Mouse (Mus musculus): ENCODE measurements at regions not wholly inside any gene's neighbourhood (a gene's known extent, or its start where the extent isn't known, plus 50 kb on each side); places are given as distances from the start of the nearest gene placed in this dataset.

DNA sequence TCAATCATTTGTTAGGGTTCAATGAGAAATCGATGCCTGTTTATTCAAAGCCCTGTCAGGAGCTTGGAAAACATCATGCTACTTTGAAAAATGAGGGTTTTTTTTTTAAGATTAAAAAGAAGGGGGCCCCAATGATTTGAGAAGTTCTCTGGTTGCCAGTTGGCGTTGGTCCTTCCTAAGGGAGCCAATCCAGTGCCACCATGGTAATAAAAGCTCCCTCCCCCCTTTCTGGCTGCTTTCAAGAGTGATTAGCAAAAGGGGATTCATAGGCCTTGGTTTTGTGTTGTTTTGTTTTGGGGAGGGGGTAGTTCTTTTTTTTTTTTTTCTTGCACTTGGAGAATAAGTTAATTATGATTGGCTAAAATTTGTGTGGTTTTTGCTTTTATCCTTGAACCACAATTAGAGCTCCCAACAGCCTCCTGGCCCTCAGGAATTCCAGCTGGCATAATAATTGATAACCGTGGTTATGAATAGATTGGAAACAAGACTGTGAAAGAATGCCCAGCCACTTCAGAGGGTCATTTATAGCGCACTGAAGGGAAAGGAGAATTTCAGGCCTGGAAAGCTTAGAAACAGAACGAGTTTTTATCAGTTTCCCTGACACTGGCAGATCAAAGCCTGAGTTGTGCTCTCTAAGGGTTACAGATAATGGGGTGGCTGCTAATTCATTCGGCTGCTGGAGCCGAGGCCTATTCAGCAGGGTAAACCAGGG, 266.0 kb downstream of the Fam49a start:
- peak in 1 of 2 experiments; percentile 5 for DNase-seq
- intact Hi-C loops (cut with DNase I), result no loop called here

GRCm38 (mm10) chr12:12527366-12527765, 265.4 kb downstream of the Fam49a start:
- intact Hi-C loops (cut with DNase I), result no loop called here
- peak; percentile 52 to 66 for DNase-seq

DNA sequence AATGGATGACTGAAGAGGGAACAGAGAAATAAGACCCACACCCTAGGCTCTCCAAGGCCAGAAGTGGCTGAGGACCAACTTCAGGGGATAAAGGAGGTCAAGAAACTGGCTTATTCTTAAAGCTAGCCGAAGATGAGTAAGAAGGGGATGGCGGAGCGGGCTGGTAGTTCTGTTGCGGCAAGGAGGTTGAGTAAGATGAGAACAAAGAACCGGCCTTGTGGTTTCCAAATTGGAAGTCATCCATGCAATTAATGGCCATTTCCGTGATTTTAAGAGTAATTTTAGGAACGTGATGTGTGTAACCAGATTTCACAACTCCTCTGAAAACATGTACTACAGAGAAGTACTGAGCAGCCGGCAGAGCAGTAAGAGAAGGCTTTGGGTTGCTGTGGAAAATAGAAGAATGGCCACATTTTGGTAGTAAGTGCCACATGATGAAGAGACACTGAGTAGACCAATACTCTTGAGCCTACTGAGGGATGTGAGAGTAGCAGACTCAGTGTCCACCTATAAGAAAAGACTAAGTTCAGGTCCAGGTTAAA, 258.4 kb downstream of the Fam49a start:
- DNase-seq, result no peak
- intact Hi-C loops (cut with DNase I), result no loop called here

- DNase-seq, result peak in 1 of 2 experiments; percentile 3
- intact Hi-C loops (cut with DNase I), result no loop called here
Observed at GRCm38 (mm10) chr12:12518490-12519070, 256.6 kb downstream of the Fam49a start.

GRCm38 (mm10) chr12:12517020-12517419, 255.1 kb downstream of the Fam49a start:
- no peak for DNase-seq
- intact Hi-C loops (cut with DNase I), result no loop called here

DNA sequence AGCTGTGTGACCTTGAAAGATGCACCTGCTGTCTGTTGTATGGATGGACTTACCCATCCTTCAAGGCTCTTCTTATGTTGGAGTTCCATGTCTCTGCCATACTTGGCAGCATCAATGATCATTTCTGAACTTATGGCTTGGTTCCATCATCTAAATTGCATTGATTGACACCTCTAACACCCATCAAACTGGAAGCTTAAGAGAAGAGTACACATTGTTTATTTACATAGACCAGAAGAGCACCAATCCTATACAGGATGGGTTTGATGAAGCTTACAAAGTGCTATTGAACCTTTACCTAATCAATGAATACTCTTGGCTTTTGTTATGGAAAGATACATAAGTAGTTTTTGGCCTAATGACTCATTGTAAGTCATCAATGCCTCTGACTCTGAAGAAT, 248.8 kb downstream of the Fam49a start:
- no peak for DNase-seq
- intact Hi-C loops (cut with DNase I), result no loop called here

GRCm38 (mm10) chr12:12509164-12509937, 247.4 kb downstream of the Fam49a start:
- peak; percentile 14 to 45 for DNase-seq
- intact Hi-C loops (cut with DNase I), result no loop called here

- intact Hi-C loops (cut with DNase I), result no loop called here
- no peak for DNase-seq
Observed at GRCm38 (mm10) chr12:12508487-12509125, 246.7 kb downstream of the Fam49a start.

GRCm38 (mm10) chr12:12506671-12507070, 244.7 kb downstream of the Fam49a start:
- no peak for DNase-seq
- intact Hi-C loops (cut with DNase I), result no loop called here

DNA sequence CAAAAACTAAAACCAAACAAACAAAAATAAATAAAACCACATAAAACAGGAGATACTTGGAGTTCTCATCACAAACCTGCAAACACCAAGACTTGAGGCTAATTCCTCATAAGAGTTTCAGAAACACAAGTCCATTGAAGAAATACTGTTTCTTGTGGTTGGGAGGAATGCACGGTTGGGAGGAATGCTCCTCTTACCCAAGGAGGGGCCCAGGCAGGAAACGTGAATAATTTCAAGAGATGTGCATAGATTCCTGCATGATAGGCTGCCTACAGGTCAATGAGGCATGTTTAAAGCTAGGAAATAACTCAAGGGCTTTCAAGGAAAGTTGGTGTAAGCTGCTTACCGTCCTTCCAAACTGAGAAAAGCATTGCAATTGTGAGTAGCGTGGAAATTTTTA, 243.7 kb downstream of the Fam49a start:
- DNase-seq, result no peak
- intact Hi-C loops (cut with DNase I), result no loop called here

DNA sequence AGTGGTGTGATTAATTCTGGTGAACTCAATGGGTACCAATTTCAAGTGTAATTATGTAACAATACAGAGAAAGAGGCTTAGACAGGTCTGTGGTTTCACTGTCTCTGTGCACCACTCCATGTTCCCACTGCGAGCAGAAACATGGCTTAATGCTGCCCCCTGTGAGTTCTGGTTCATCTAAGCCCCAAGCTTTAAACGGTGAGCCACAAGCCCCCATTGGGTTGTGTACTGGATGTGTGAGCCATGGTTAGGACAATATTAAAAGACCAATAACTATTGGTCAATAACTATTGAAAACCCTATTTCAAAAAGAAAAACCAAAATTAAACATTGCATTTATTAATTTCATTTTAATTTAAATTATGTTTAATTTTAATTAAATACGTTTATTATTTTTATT, 238.0 kb downstream of the Fam49a start:
- no peak for DNase-seq
- intact Hi-C loops (cut with DNase I), result no loop called here

GRCm38 (mm10) chr12:12498621-12499020, 236.7 kb downstream of the Fam49a start:
- intact Hi-C loops (cut with DNase I), result no loop called here
- DNase-seq, result no peak

DNA sequence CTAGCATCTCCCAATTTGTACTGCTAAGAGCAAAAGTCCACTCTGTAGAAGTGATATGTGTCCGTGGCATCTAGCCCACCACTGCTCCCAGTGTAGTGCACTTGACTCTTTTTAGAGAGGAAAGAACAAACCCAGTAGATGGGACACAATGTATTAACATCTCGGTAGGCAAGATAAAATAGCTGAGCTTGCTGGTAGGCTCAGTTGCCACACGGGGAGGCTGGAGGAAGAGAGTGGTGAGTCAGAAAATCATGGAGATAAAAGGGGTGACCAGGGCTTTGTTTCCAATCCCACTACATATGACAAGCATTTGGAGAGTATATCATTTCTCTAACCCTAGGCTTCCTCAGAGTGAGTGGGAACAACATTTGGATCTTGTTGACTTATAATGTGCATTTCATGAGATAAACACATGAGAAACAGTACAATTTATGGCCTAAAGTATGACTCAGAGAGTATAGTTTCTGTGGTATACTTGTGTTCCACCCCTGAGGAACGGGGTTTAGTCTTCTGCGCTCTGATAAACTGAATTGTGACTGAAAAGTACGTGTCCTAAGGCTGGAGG, 235.4 kb downstream of the Fam49a start:
- intact Hi-C loops (cut with DNase I), result no loop called here

DNA sequence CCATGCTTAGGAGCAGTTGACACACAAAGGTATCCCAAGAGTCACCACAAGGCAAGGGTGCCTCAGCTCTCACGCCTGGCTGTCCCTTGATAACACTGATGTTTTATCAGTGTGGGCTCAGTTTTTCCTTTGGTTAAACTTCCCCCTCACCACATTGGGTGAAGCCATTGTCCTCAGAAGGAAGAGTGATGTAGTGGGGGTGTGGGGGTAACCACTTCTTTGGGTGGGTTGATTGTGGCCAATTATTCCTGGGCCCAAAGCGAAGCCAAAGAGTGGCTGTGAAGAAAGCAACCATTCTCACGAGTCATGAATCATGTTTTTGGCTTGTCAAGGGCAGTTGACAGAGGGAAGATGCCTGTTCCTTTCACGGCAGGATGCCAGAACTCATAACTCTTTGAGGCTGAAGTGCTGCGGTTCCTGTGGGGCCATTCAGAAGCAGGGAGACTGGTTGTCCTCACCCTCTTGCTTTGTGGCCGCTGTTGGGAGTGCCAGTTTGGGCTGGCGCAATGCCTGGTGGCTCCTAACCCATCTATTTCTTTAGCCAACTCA, 234.7 kb downstream of the Fam49a start:
- intact Hi-C loops (cut with DNase I), result no loop called here
- peak; percentile 25 to 58 for DNase-seq

More for the DNA sequence above, 235.4 kb downstream of the Fam49a start:
- DNase-seq, result no peak

GRCm38 (mm10) chr12:12490173-12490572, 228.2 kb downstream of the Fam49a start:
- DNase-seq, result no peak
- intact Hi-C loops (cut with DNase I), result no loop called here

DNA sequence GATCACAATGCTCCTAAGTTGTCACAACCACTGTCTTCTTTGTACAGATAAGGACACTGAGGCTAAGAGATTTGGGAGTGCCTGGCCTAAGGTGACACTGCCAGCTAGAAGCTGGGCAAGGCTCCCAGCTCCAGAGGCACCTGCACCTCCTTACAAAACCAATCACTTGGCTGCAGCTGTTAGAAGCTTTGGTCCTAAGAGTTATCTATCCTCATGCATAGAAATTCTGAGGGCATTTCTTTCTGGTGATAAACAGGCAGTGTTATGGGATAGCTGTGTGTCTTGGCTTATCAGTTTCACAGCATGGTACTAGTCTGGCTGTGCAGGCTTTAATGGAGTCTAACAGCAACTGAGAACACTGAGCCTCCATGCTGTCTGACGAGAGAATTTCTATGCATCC, 226.2 kb downstream of the Fam49a start:
- DNase-seq, result no peak
- intact Hi-C loops (cut with DNase I), result no loop called here

DNA sequence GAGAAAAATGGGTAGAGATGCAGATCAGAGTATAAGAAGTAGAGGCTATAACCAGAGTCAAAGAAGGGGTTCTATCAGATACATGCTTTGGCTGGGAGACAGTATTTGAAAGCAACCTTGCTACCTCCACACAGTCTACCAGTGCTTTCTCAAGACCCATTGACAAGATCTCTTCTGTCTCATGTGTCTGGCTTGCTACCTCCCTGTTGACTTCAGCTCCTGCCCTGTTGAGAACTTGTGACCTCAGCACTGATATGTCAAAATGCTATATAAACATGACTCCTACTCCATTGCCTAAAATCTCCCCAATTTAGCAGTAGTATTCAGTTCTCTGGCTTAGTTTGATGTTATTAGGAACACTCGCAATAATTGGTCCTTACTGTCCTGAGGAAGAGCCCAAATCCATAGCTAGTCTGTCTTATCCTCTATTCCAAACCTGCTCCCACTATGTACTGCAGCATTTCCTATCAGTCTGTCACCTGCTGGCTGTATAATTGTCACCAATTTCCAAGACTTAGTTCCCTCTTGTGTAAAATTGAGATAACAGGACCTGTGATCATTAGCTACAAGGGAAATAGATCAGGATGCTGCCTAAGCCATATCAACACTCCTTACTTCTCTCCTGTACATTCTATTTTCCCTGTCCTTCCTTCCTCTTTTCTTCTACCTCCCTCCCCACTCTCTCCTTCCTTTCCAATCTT, 224.9 kb downstream of the Fam49a start:
- DNase-seq, result no peak
- intact Hi-C loops (cut with DNase I), result no loop called here

DNA sequence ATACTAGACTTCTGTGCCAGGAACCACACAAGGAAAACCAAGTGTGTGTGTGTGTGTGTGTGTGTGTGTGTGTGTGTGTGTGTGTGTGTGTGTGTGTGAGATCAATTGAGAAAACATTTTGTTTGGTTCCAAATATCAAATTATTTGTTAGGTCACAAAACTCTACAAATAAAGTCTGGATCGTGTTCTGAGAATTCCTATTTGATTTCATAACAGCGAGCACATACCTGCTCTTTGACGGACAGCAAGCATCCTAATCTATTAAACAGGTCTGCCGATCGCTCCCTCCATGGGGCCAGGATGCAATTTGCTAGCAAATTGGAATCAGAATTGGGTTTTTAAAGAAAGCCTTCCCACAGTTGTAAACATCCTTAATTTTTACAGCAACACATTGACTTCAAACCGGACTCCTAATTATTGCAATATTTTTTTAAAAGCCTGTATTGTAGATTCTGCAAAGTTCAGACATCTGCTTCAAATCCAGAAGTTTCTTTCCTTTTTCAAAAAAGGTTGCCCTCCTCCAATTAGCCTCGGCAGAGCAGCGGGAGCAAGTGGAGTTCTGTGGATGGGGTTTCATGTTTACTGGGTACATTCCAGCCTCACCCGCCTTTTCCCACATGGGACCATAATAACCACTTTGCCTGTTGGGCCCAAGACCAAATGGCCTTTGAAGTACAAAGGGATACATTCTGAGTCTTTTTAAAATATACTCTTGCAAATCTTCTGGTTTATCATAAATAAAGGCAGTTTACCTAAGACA, 223.2 kb downstream of the Fam49a start:
- no peak for DNase-seq
- intact Hi-C loops (cut with DNase I), result no loop called here

DNA sequence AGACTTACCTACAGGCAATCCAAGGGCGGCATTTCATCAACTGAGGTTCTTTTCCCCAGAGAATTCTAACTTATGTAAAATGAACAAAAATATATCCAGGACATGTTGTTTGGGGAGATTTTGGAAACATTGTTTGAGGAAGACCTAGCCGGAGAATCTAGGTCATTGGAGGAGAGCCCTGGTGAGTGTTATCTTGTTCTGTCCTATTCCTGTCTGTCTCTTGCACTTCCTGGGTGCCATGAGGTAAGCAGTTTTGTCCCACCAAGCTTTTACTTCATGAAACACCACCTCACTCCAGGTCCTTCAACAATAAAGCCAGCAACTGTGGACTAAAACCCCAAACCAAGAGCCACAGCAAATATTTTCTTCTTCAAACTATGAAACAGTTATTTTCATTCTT, 218.5 kb downstream of the Fam49a start:
- intact Hi-C loops (cut with DNase I), result no loop called here
- DNase-seq, result no peak

All from heart, postnatal 14 days (tissue).